Mouse (Mus musculus) kidney, adult 2 months (tissue): ENCODE data around the gene Macrod2.

ENCODE experiments used
- CTCF ChIP-seq: fragments of 200-500 bp; conservative IDR thresholded peaks from 2 replicates; pipeline ENCODE4 v1.5.1; 2011; ENCODE audit warnings: low read depth, mild to moderate bottlenecking, control low read depth, low read length, moderate library complexity, mixed read lengths; ENCODE audit not compliant: insufficient read depth, insufficient read length
- POLR2A ChIP-seq: fragments of 200-500 bp; IDR thresholded peaks from one replicate; pipeline ENCODE4 v1.6.1; 2011; ENCODE audit warnings: low read depth, low read length, control low read depth

DNA sequence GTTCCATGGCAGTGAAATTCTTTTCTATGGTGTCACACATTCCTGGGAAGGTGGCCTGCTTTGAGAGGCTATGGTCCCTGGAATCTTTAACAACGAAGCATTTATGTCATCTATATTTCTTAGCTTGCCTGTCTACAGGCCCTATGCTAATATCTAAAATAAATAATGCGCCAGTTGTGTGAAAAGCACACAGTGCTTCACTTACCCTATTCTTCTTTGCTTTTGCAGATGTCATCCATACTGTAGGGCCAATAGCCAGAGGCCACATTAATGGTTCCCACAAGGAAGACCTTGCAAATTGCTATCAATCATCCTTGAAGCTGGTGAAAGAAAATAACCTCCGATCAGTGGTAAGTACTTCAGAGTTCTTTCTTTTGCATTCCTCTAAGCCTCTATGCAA, 1119.9 kb downstream of the Macrod2 start:
- TF ChIP-seq POLR2A (no peak), CTCF (no peak)
